ENCODE assay signal across 10 mouse cellular contexts in the genomic region with DNA sequence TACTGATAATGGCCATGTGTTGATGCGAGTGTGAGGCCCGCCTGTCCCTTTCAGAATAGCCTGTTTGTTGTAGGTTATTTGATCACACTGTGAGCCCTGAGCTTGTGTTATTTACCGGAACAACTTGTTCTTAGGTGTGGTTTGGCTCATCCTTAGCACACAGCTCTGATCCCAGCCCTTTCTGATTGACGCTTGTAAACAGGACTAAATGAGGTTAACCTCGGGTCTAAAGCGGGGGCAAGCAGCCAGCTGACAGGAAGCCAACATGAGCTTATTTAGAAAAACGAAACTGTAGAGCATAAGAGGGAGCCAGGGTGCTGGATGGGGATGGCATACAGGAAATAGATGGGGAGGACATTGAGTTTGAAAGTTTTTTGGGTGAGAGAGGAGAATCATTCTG. TPM values are rescaled to one million over a fixed set of nuclear protein-coding genes. Genes with fewer than 3 reads are reported as not detected.
A peak's percentile ranks its signal among the peaks of the same experiment; 100 is the strongest.
DNase-seq lines count a peak whose midpoint lies in the region; ATAC-seq and TF ChIP-seq lines count a peak whose summit lies in the region.
"Had no signal": no experiment of that assay in that cellular context is flagged by ENCODE, and none has a peak within 500 bp of the region (broad histone marks: within the 10 kb centered on the region; RNA-seq: fewer than 3 reads in every experiment).

No protein-coding gene starts in this region.

- no peak for ATAC-seq in hindbrain, postnatal 0 days
- no peak for ATAC-seq in hindbrain, embryonic 12.5 days (ENCODE audit: low FRiP score)
- no peak for ATAC-seq in heart, embryonic 13.5 days (ENCODE audit: extremely low read depth, insufficient number of reproducible peaks, low FRiP score, low TSS enrichment)
- no peak for ATAC-seq in forebrain, embryonic 13.5 days
- no peak for ATAC-seq in hindbrain, embryonic 11.5 days (ENCODE audit: low FRiP score)

- H3K4me1 ChIP-seq in hindbrain, postnatal 0 days (ENCODE audit: insufficient read depth, low read length) = 0 out of 2 replicates have a peak, but pooled peaks cover 5% of the 10 kb centered on the region
- peaks cover 11% of the 10 kb centered on the region for H3K4me1 ChIP-seq in hindbrain, embryonic 12.5 days
- peaks cover 34% of the 10 kb centered on the region for H3K4me1 ChIP-seq in heart, embryonic 13.5 days
- peaks cover 16% of the 10 kb centered on the region for H3K4me1 ChIP-seq in lung, adult 2 months (ENCODE audit: control insufficient read depth, insufficient read depth, low read length)
- peaks cover 40% of the 10 kb centered on the region for H3K4me1 ChIP-seq in thymus, adult 2 months (replicated peaks; ENCODE audit: control insufficient read depth, insufficient read depth, low read length)
- peaks cover 18% of the 10 kb centered on the region for H3K4me1 ChIP-seq in forebrain, embryonic 13.5 days
- no peaks in the 10 kb centered on the region for H3K4me1 ChIP-seq in hindbrain, embryonic 11.5 days (replicated peaks; ENCODE audit: control insufficient read depth, insufficient read depth, low read length)

- H3K27me3 ChIP-seq in hindbrain, postnatal 0 days (ENCODE audit: insufficient read depth, low read length) = no peaks in the 10 kb centered on the region
- no peaks in the 10 kb centered on the region for H3K27me3 ChIP-seq in hindbrain, embryonic 12.5 days
- H3K27me3 ChIP-seq in heart, embryonic 13.5 days (replicated peaks) = no peaks in the 10 kb centered on the region
- H3K27me3 ChIP-seq in thymus, adult 2 months (ENCODE audit: control insufficient read depth, insufficient read depth, low read length) = no peaks in the 10 kb centered on the region
- H3K27me3 ChIP-seq in forebrain, embryonic 13.5 days = no peaks in the 10 kb centered on the region
- no peaks in the 10 kb centered on the region for H3K27me3 ChIP-seq in hindbrain, embryonic 11.5 days (ENCODE audit: control insufficient read depth, insufficient read depth, low read length)

- H3K27ac ChIP-seq in hindbrain, postnatal 0 days = no peak overlapping the region
- no peak overlapping the region for H3K27ac ChIP-seq in hindbrain, embryonic 12.5 days
- no peak overlapping the region for H3K27ac ChIP-seq in heart, embryonic 13.5 days (replicated peaks)
- peak overlapping the region; percentile 99 for H3K27ac ChIP-seq in thymus, adult 2 months (ENCODE audit: control insufficient read depth, insufficient read depth, low read length)
- no peak overlapping the region for H3K27ac ChIP-seq in forebrain, embryonic 13.5 days
- H3K27ac ChIP-seq in hindbrain, embryonic 11.5 days (ENCODE audit: low read depth, low read length) = no peak overlapping the region

- no peak overlapping the region for H3K4me3 ChIP-seq in hindbrain, postnatal 0 days (ENCODE audit: low read length)
- H3K4me3 ChIP-seq in hindbrain, embryonic 12.5 days = no peak overlapping the region
- no peak overlapping the region for H3K4me3 ChIP-seq in heart, embryonic 13.5 days
- H3K4me3 ChIP-seq in lung, adult 2 months (replicated peaks; ENCODE audit: extremely low read depth, low read depth, low read length) = no peak overlapping the region
- H3K4me3 ChIP-seq in thymus, adult 2 months (ENCODE audit: control insufficient read depth, insufficient read depth, low read length) = no peak overlapping the region
- H3K4me3 ChIP-seq in forebrain, embryonic 13.5 days = no peak overlapping the region
- no peak overlapping the region for H3K4me3 ChIP-seq in hindbrain, embryonic 11.5 days (ENCODE audit: low read depth, low read length)

- no peaks in the 10 kb centered on the region for H3K9me3 ChIP-seq in hindbrain, postnatal 0 days (ENCODE audit: low read length)
- H3K9me3 ChIP-seq in hindbrain, embryonic 12.5 days (replicated peaks) = no peaks in the 10 kb centered on the region
- H3K9me3 ChIP-seq in heart, embryonic 13.5 days = no peaks in the 10 kb centered on the region
- H3K9me3 ChIP-seq in forebrain, embryonic 13.5 days (replicated peaks) = no peaks in the 10 kb centered on the region
- H3K9me3 ChIP-seq in hindbrain, embryonic 11.5 days (ENCODE audit: control insufficient read depth, low read length) = no peaks in the 10 kb centered on the region
- H3K9me3 ChIP-seq: G1E had no signal

- H3K36me3 ChIP-seq in hindbrain, postnatal 0 days (ENCODE audit: insufficient read depth, low read length) = no peaks in the 10 kb centered on the region
- no peaks in the 10 kb centered on the region for H3K36me3 ChIP-seq in hindbrain, embryonic 12.5 days
- no peaks in the 10 kb centered on the region for H3K36me3 ChIP-seq in heart, embryonic 13.5 days
- no peaks in the 10 kb centered on the region for H3K36me3 ChIP-seq in thymus, adult 2 months (ENCODE audit: control insufficient read depth, insufficient read depth, low read length)
- H3K36me3 ChIP-seq in forebrain, embryonic 13.5 days (ENCODE audit: poor library complexity, severe bottlenecking) = no peaks in the 10 kb centered on the region
- H3K36me3 ChIP-seq in hindbrain, embryonic 11.5 days (ENCODE audit: control insufficient read depth, insufficient read depth, low read length) = no peaks in the 10 kb centered on the region

- no peak for TF ChIP-seq POLR2A in lung, adult 2 months (IDR thresholded peaks at IDR 0.05; ENCODE audit: borderline replicate concordance, extremely low read depth, low read depth, low read length)
- TF ChIP-seq POLR2A in thymus, adult 2 months (IDR thresholded peaks at IDR 0.05; ENCODE audit: control insufficient read depth, extremely low read depth, insufficient read depth, low read length, poor library complexity) = no peak

- no peak for TF ChIP-seq CTCF in hindbrain, postnatal 0 days (IDR thresholded peaks at IDR 0.05; ENCODE audit: low read depth)
- TF ChIP-seq CTCF in lung, adult 2 months (IDR thresholded peaks at IDR 0.05; ENCODE audit: insufficient read depth, low read length) = no peak
- TF ChIP-seq CTCF in thymus, adult 2 months (IDR thresholded peaks at IDR 0.05; ENCODE audit: borderline replicate concordance, control insufficient read depth, extremely low read depth, insufficient read depth, low read length, poor library complexity) = no peak

- H3K4me2 ChIP-seq in hindbrain, postnatal 0 days (ENCODE audit: low read depth, low read length) = no peak overlapping the region
- no peak overlapping the region for H3K4me2 ChIP-seq in hindbrain, embryonic 12.5 days (replicated peaks)
- no peak overlapping the region for H3K4me2 ChIP-seq in heart, embryonic 13.5 days
- no peak overlapping the region for H3K4me2 ChIP-seq in forebrain, embryonic 13.5 days
- H3K4me2 ChIP-seq in hindbrain, embryonic 11.5 days (replicated peaks; ENCODE audit: low read depth, low read length) = no peak overlapping the region

- DNase-seq in hindbrain, postnatal 0 days (ENCODE audit: low spot score) = peak; percentile 36
- DNase-seq in T-cell, adult 2 months (ENCODE audit: low spot score) = peak; percentile 92
- DNase-seq in lung, adult 2 months = peak; percentile 57
- DNase-seq in thymus, adult 2 months = peak; percentile 73
- DNase-seq in hindbrain, embryonic 11.5 days (ENCODE audit: low spot score) = no peak

- WGBS in hindbrain, postnatal 0 days = 39% methylated on average over 7 of the region's 7 CpGs
- 73% methylated on average over 7 of the region's 7 CpGs for WGBS in hindbrain, embryonic 12.5 days
- WGBS in heart, embryonic 13.5 days = 57% methylated on average over 7 of the region's 7 CpGs
- 13% methylated on average over 7 of the region's 7 CpGs for WGBS in lung, adult 2 months
- 2% methylated on average over 7 of the region's 7 CpGs for WGBS in thymus, adult 2 months
- 74% methylated on average over 7 of the region's 7 CpGs for WGBS in forebrain, embryonic 13.5 days
- 78% methylated on average over 7 of the region's 7 CpGs for WGBS in hindbrain, embryonic 11.5 days

- no peak overlapping the region for H3K9ac ChIP-seq in hindbrain, postnatal 0 days (replicated peaks; ENCODE audit: low read length)
- H3K9ac ChIP-seq in hindbrain, embryonic 12.5 days = no peak overlapping the region
- peak overlapping the region; percentile 19; the same call in 1 of the 2 replicates for H3K9ac ChIP-seq in heart, embryonic 13.5 days
- H3K9ac ChIP-seq in forebrain, embryonic 13.5 days = no peak overlapping the region
- H3K9ac ChIP-seq in hindbrain, embryonic 11.5 days (ENCODE audit: low read depth, low read length) = no peak overlapping the region

RNA-seq across cellular contexts. Expression of a gene that starts 3.6 kb away (rescaled TPM):
- total RNA-seq in hindbrain, postnatal 0 days (2014; rRNA removed) = 149 and 166 TPM in 2 replicates
- 231 and 239 TPM in 2 replicates for polyA plus RNA-seq in hindbrain, postnatal 0 days (2015; fragmentation: Nextera tagmentation; extraction: Ambion mirVana)
- polyA plus RNA-seq in hindbrain, embryonic 12.5 days (2016; fragmentation: Nextera tagmentation; extraction: Ambion mirVana) = 163 and 169 TPM in 2 replicates
- polyA plus RNA-seq in heart, embryonic 13.5 days (2015; fragmentation: Nextera tagmentation; extraction: Ambion mirVana) = 132 and 149 TPM in 2 replicates
- 125 and 169 TPM in 2 replicates for polyA plus RNA-seq in lung, adult 2 months (2012; rRNA removed)
- polyA plus RNA-seq in thymus, adult 2 months (2012; rRNA removed) = 196 and 226 TPM in 2 replicates
- 161 and 176 TPM in 2 replicates for polyA plus RNA-seq in forebrain, embryonic 13.5 days (2015; fragmentation: Nextera tagmentation; extraction: Ambion mirVana)
- polyA plus RNA-seq in hindbrain, embryonic 11.5 days (2014; fragmentation: Nextera tagmentation; extraction: Ambion mirVana) = 153 and 167 TPM in 2 replicates

RNA-seq across cellular contexts. Expression of a gene that starts 5.0 kb away (rescaled TPM):
- total RNA-seq in hindbrain, postnatal 0 days (2014; rRNA removed) = 70.0 and 112 TPM in 2 replicates
- 256 and 295 TPM in 2 replicates for polyA plus RNA-seq in hindbrain, postnatal 0 days (2015; fragmentation: Nextera tagmentation; extraction: Ambion mirVana)
- polyA plus RNA-seq in hindbrain, embryonic 12.5 days (2016; fragmentation: Nextera tagmentation; extraction: Ambion mirVana) = 536 and 591 TPM in 2 replicates
- 325 and 327 TPM in 2 replicates for polyA plus RNA-seq in heart, embryonic 13.5 days (2015; fragmentation: Nextera tagmentation; extraction: Ambion mirVana)
- 533 and 883 TPM in 2 replicates for polyA plus RNA-seq in lung, adult 2 months (2012; rRNA removed)
- polyA plus RNA-seq in thymus, adult 2 months (2012; rRNA removed) = 1,774 and 1,821 TPM in 2 replicates
- polyA plus RNA-seq in forebrain, embryonic 13.5 days (2015; fragmentation: Nextera tagmentation; extraction: Ambion mirVana) = 474 and 488 TPM in 2 replicates
- 382 and 434 TPM in 2 replicates for polyA plus RNA-seq in hindbrain, embryonic 11.5 days (2014; fragmentation: Nextera tagmentation; extraction: Ambion mirVana)

RNA-seq across cellular contexts. Expression of a gene that starts 12.3 kb away (rescaled TPM):
- total RNA-seq in hindbrain, postnatal 0 days (2014; rRNA removed) = 19.2 and 35.0 TPM in 2 replicates
- polyA plus RNA-seq in hindbrain, postnatal 0 days (2015; fragmentation: Nextera tagmentation; extraction: Ambion mirVana) = 70.7 and 80.4 TPM in 2 replicates
- 77.2 and 80.7 TPM in 2 replicates for polyA plus RNA-seq in hindbrain, embryonic 12.5 days (2016; fragmentation: Nextera tagmentation; extraction: Ambion mirVana)
- polyA plus RNA-seq in heart, embryonic 13.5 days (2015; fragmentation: Nextera tagmentation; extraction: Ambion mirVana) = 53.0 and 55.6 TPM in 2 replicates
- polyA plus RNA-seq in lung, adult 2 months (2012; rRNA removed) = 25.7 and 43.4 TPM in 2 replicates
- polyA plus RNA-seq in thymus, adult 2 months (2012; rRNA removed) = 36.8 and 42.8 TPM in 2 replicates
- polyA plus RNA-seq in forebrain, embryonic 13.5 days (2015; fragmentation: Nextera tagmentation; extraction: Ambion mirVana) = 74.8 and 79.1 TPM in 2 replicates
- 77.6 and 80.3 TPM in 2 replicates for polyA plus RNA-seq in hindbrain, embryonic 11.5 days (2014; fragmentation: Nextera tagmentation; extraction: Ambion mirVana)

RNA-seq across cellular contexts. Expression of a gene that starts 54.0 kb away (rescaled TPM):
- total RNA-seq in hindbrain, postnatal 0 days (2014; rRNA removed) = 0.29 and 2.1 TPM in 2 replicates
- 1.1 TPM in 2 replicates for polyA plus RNA-seq in hindbrain, postnatal 0 days (2015; fragmentation: Nextera tagmentation; extraction: Ambion mirVana)
- 7.9 and 10.1 TPM in 2 replicates for polyA plus RNA-seq in hindbrain, embryonic 12.5 days (2016; fragmentation: Nextera tagmentation; extraction: Ambion mirVana)
- polyA plus RNA-seq in heart, embryonic 13.5 days (2015; fragmentation: Nextera tagmentation; extraction: Ambion mirVana) = 13.0 and 19.3 TPM in 2 replicates
- 0.14 TPM in 1 of 2 replicates, not detected in the other for polyA plus RNA-seq in lung, adult 2 months (2012; rRNA removed)
- 0.38 TPM in 1 of 2 replicates, not detected in the other for polyA plus RNA-seq in thymus, adult 2 months (2012; rRNA removed)
- 1.5 TPM in 2 replicates for polyA plus RNA-seq in forebrain, embryonic 13.5 days (2015; fragmentation: Nextera tagmentation; extraction: Ambion mirVana)
- 15.1 and 19.4 TPM in 2 replicates for polyA plus RNA-seq in hindbrain, embryonic 11.5 days (2014; fragmentation: Nextera tagmentation; extraction: Ambion mirVana)
- total RNA-seq: neutrophil, adult 5-6 weeks had no signal
